Mouse (Mus musculus): Measurements from ENCODE around the gene Git2. TPM values are rescaled to one million over a fixed set of nuclear protein-coding genes. Genes with fewer than 3 reads are reported as not detected.

Git2 gene
- polyA plus RNA-seq, 1 experiment from 2014 or later = 35.2 TPM

DNA sequence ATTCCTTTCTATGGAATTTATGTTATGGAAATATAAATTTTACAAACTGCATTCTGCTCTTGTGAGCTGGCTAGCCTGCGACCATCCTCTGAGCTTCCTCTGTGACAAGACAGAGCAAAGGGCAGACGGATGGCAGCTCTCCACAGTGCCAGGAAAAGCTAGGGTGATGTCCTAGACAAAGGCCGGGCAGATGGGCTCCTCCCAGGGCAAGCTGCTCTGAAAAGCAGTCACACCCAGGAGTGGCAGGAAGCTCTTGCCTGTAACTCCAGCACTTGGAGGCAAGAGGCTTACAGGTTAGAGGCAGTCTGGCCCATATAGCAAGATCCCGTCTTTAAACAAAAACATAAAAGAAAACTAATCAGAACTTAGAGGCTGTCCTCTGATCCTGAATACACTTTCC is 19.3 kb upstream of the Git2 start:
- no peak for ATAC-seq (ENCODE audit: insufficient number of reproducible peaks, low FRiP score, low TSS enrichment, low read depth)
- no peaks in the 10 kb centered on the region for H3K4me1 ChIP-seq (ENCODE audit: control insufficient read depth, insufficient read depth, low read length)
- no peak for DNase-seq (ENCODE audit: low spot score)
- H3K27ac ChIP-seq (replicated peaks; ENCODE audit: low read depth, low read length) = no peak overlapping the region
- H3K4me2 ChIP-seq (ENCODE audit: low read depth, severe bottlenecking) = no peak overlapping the region
- no peaks in the 10 kb centered on the region for H3K9me3 ChIP-seq (ENCODE audit: control insufficient read depth, low read length)
- 75% methylated on average over 4 of the region's 4 CpGs for whole genome bisulfite sequencing
- no peaks in the 10 kb centered on the region for H3K27me3 ChIP-seq (ENCODE audit: control insufficient read depth, insufficient read depth, low read length)
- no peak overlapping the region for H3K4me3 ChIP-seq (ENCODE audit: low read depth, low read length)
- H3K9ac ChIP-seq (ENCODE audit: low read length) = no peak overlapping the region
- H3K36me3 ChIP-seq (ENCODE audit: control insufficient read depth, insufficient read depth, low read length) = peaks cover 13% of the 10 kb centered on the region

DNA sequence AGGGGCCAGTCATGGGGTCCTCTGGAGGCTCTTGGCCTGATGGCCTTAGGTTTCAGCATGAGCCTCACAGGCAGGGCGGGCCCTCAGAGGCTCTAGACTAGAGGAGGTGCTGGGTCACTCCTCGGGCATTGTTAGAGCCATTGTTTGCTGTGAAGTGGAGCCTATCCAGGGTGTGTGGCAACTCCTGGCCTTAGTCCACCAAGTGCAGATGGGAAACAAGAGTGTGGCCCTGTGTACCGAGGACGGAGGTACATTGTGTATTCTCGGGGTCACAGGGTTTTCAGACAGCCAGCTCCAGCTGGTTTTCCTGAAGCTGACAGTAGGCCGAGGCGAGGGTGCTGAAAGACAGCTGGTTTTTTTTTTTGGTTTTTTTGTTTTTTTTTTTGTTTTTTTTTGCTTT is 18.0 kb upstream of the Git2 start:
- 92% methylated on average over 7 of the region's 7 CpGs for WGBS
- no peak for ATAC-seq (ENCODE audit: insufficient number of reproducible peaks, low FRiP score, low TSS enrichment, low read depth)
- H3K27me3 ChIP-seq (ENCODE audit: control insufficient read depth, insufficient read depth, low read length) = no peaks in the 10 kb centered on the region
- no peak overlapping the region for H3K4me2 ChIP-seq (ENCODE audit: low read depth, severe bottlenecking)
- no peak overlapping the region for H3K9ac ChIP-seq (ENCODE audit: low read length)
- no peak for DNase-seq (ENCODE audit: low spot score)
- no peak overlapping the region for H3K27ac ChIP-seq (replicated peaks; ENCODE audit: low read depth, low read length)
- H3K9me3 ChIP-seq (ENCODE audit: control insufficient read depth, low read length) = no peaks in the 10 kb centered on the region
- no peak overlapping the region for H3K4me3 ChIP-seq (ENCODE audit: low read depth, low read length)
- H3K4me1 ChIP-seq (ENCODE audit: control insufficient read depth, insufficient read depth, low read length) = no peaks in the 10 kb centered on the region
- H3K36me3 ChIP-seq (ENCODE audit: control insufficient read depth, insufficient read depth, low read length) = peaks cover 11% of the 10 kb centered on the region

DNA sequence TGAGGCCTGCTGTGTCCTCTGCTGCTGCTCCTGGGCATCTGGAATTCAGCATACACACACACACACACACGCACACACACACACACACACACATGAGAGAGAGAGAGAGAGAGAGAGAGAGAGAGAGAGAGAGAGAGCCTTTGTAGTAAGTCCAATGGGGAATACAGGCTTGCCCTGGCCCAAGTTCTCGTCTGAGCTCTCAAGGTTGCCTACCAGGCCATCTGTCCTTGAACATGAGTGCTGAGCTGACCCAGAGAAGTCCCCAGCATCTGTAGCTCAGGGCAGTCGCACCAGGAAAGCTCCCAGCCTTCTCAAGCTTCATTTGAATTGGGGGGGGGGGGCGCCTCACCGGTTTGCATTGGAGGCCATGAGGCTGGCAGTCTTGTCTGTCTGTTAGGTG is 9.9 kb upstream of the Git2 start:
- H3K9me3 ChIP-seq (ENCODE audit: control insufficient read depth, low read length) = no peaks in the 10 kb centered on the region
- DNase-seq (ENCODE audit: low spot score) (no peak), ATAC-seq (ENCODE audit: insufficient number of reproducible peaks, low FRiP score, low TSS enrichment, low read depth) (no peak)
- H3K4me1 ChIP-seq (ENCODE audit: control insufficient read depth, insufficient read depth, low read length) = 0 out of 2 replicates have a peak, but pooled peaks cover 2% of the 10 kb centered on the region
- H3K27me3 ChIP-seq (ENCODE audit: control insufficient read depth, insufficient read depth, low read length) = no peaks in the 10 kb centered on the region
- 88% methylated on average over 5 of the region's 5 CpGs for WGBS
- no peak overlapping the region for H3K4me2 ChIP-seq (ENCODE audit: low read depth, severe bottlenecking)
- peaks cover 4% of the 10 kb centered on the region; the same call in 1 of the 2 replicates for H3K36me3 ChIP-seq (ENCODE audit: control insufficient read depth, insufficient read depth, low read length)
- no peak overlapping the region for H3K9ac ChIP-seq (ENCODE audit: low read length)
- no peak overlapping the region for H3K4me3 ChIP-seq (ENCODE audit: low read depth, low read length)
- H3K27ac ChIP-seq (replicated peaks; ENCODE audit: low read depth, low read length) = no peak overlapping the region

DNA sequence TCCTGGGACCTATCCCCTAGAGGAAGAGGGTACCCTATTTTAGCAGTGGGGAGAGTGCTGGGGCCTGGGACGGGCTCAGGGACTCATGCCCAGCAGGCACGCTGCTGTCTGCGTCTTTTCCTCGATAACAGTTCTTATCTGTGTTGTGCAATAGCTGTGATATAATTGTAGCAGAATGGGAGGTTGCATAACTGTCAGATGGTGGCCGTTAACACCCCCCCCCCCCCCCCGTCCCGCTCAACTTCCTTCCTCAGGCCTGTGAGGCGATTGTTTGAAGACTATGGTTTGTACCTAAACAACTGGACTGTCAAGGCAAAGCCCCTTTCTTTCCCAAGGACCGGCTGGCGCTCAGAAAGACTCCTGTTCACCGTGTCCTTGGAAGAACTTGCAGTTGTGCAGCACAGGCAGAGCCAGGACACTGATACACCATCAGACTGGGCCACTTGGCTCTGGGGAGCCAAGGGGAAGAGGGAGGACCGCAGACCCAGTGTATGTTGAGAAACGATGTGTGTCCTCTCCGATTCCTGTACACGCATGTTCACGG is 9.4 kb upstream of the Git2 start:
- Histone ChIP-seq H3K9ac (ENCODE audit: low read length) (no peak overlapping the region), H3K27me3 (ENCODE audit: control insufficient read depth, insufficient read depth, low read length) (no peaks in the 10 kb centered on the region), H3K9me3 (ENCODE audit: control insufficient read depth, low read length) (no peaks in the 10 kb centered on the region), H3K4me2 (ENCODE audit: low read depth, severe bottlenecking) (no peak overlapping the region), H3K4me3 (ENCODE audit: low read depth, low read length) (no peak overlapping the region), H3K27ac (replicated peaks; ENCODE audit: low read depth, low read length) (no peak overlapping the region), H3K36me3 (ENCODE audit: control insufficient read depth, insufficient read depth, low read length) (peaks cover 4% of the 10 kb centered on the region; the same call in 1 of the 2 replicates), H3K4me1 (ENCODE audit: control insufficient read depth, insufficient read depth, low read length) (0 out of 2 replicates have a peak, but pooled peaks cover 2% of the 10 kb centered on the region)
- 90% methylated on average over 14 of the region's 16 CpGs for WGBS
- ATAC-seq (ENCODE audit: insufficient number of reproducible peaks, low FRiP score, low TSS enrichment, low read depth) (no peak), DNase-seq (ENCODE audit: low spot score) (no peak)

DNA sequence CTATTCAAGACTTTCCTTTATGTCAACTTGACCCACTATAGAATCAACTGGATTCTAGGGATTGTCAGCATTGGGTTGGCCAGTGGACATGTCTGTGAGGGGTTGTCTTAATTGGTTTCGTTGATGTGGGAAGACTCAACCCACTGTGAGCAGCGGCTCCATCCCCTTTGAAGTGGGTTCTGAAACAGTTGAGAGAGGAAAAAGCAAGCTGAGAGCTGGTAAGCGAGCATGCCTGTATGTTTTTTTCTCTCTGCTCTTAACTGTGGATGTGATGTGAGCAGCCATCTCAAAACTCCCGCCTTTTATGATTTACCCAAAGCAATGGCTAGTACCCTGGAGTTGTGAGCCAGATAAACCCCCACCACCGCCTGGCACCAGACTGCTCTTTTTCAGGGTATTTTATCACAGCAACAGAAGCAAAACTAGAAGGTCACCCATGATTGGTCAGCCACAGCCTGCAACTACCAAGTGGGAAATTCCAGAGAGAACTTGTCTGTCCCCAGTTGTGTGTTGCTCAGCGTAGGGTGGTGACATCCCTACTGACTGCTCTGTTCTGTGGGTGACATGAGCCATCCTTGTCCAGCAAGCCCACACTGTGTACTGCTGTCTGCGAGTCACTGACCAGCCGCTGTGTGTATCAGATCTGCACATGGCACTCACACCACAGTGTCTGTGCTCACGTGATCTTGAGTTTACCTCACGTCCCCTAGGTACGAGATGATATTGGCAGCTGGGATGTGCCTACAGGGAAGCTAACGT is 8.3 kb upstream of the Git2 start:
- 87% methylated on average over 12 of the region's 12 CpGs for WGBS
- H3K4me3 ChIP-seq (ENCODE audit: low read depth, low read length) = no peak overlapping the region
- 0 out of 2 replicates have a peak, but pooled peaks cover 2% of the 10 kb centered on the region for H3K4me1 ChIP-seq (ENCODE audit: control insufficient read depth, insufficient read depth, low read length)
- no peaks in the 10 kb centered on the region for H3K9me3 ChIP-seq (ENCODE audit: control insufficient read depth, low read length)
- no peaks in the 10 kb centered on the region for H3K27me3 ChIP-seq (ENCODE audit: control insufficient read depth, insufficient read depth, low read length)
- DNase-seq (ENCODE audit: low spot score) (no peak), ATAC-seq (ENCODE audit: insufficient number of reproducible peaks, low FRiP score, low TSS enrichment, low read depth) (no peak)
- H3K4me2 ChIP-seq (ENCODE audit: low read depth, severe bottlenecking) = no peak overlapping the region
- no peak overlapping the region for H3K27ac ChIP-seq (replicated peaks; ENCODE audit: low read depth, low read length)
- peaks cover 4% of the 10 kb centered on the region; the same call in 1 of the 2 replicates for H3K36me3 ChIP-seq (ENCODE audit: control insufficient read depth, insufficient read depth, low read length)
- no peak overlapping the region for H3K9ac ChIP-seq (ENCODE audit: low read length)

DNA sequence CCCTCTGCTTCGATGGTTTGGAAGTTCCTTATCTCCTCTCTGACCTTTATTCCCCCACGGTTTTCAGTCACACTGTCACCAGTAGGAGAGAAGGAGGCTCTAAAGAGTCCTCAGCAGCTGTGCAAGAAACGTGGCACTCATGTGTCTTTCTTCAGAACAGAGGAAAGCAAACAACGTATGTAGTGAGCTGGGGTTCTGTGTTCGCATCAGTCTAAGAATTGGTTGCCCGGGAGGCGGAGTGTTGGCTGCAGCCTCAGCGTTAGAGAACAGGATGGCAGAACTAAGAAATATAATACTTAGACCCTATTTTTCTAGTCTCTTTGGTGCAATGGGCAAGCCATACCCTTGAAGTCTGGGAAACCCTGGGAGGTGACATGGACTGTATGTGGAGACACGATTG is 7.7 kb upstream of the Git2 start:
- Histone ChIP-seq H3K9ac (ENCODE audit: low read length) (no peak overlapping the region; the same call in 1 of the 2 replicates), H3K27ac (replicated peaks; ENCODE audit: low read depth, low read length) (no peak overlapping the region), H3K27me3 (ENCODE audit: control insufficient read depth, insufficient read depth, low read length) (no peaks in the 10 kb centered on the region), H3K9me3 (ENCODE audit: control insufficient read depth, low read length) (no peaks in the 10 kb centered on the region), H3K36me3 (ENCODE audit: control insufficient read depth, insufficient read depth, low read length) (peaks cover 4% of the 10 kb centered on the region; the same call in 1 of the 2 replicates), H3K4me1 (ENCODE audit: control insufficient read depth, insufficient read depth, low read length) (0 out of 2 replicates have a peak, but pooled peaks cover 2% of the 10 kb centered on the region), H3K4me2 (ENCODE audit: low read depth, severe bottlenecking) (no peak overlapping the region), H3K4me3 (ENCODE audit: low read depth, low read length) (no peak overlapping the region)
- no peak for DNase-seq (ENCODE audit: low spot score)
- 90% methylated on average over 9 of the region's 9 CpGs for WGBS
- ATAC-seq (ENCODE audit: insufficient number of reproducible peaks, low FRiP score, low TSS enrichment, low read depth) = no peak

DNA sequence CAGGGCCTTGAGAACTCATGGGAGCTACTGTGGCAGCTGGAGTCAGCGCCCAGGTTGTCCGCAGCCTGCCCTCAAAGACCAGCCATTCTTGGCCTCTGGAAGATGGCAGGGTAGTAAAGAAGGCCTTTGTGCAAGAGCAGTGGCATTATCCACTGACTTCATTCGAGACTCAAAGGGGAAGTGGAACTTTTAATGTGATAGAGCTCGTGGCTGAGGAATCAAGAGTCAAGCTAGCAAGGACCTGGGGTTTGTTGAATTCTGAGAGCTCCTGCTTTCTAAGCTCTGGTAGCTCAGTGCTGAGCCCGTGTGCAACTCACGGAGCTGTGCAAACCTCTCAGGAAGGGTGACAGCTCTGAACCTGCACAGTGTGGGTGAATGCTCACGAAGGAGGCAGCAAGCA is 5.6 kb upstream of the Git2 start:
- DNase-seq (ENCODE audit: low spot score) (no peak), ATAC-seq (ENCODE audit: insufficient number of reproducible peaks, low FRiP score, low TSS enrichment, low read depth) (no peak)
- H3K27me3 ChIP-seq (ENCODE audit: control insufficient read depth, insufficient read depth, low read length) = no peaks in the 10 kb centered on the region
- H3K27ac ChIP-seq (replicated peaks; ENCODE audit: low read depth, low read length) = no peak overlapping the region
- H3K4me2 ChIP-seq (ENCODE audit: low read depth, severe bottlenecking) = no peak overlapping the region
- no peaks in the 10 kb centered on the region for H3K9me3 ChIP-seq (ENCODE audit: control insufficient read depth, low read length)
- H3K4me1 ChIP-seq (ENCODE audit: control insufficient read depth, insufficient read depth, low read length) = 0 out of 2 replicates have a peak, but pooled peaks cover 2% of the 10 kb centered on the region
- no peaks in the 10 kb centered on the region for H3K36me3 ChIP-seq (ENCODE audit: control insufficient read depth, insufficient read depth, low read length)
- no peak overlapping the region for H3K4me3 ChIP-seq (ENCODE audit: low read depth, low read length)
- 88% methylated on average over 7 of the region's 7 CpGs for WGBS
- H3K9ac ChIP-seq (ENCODE audit: low read length) = no peak overlapping the region

DNA sequence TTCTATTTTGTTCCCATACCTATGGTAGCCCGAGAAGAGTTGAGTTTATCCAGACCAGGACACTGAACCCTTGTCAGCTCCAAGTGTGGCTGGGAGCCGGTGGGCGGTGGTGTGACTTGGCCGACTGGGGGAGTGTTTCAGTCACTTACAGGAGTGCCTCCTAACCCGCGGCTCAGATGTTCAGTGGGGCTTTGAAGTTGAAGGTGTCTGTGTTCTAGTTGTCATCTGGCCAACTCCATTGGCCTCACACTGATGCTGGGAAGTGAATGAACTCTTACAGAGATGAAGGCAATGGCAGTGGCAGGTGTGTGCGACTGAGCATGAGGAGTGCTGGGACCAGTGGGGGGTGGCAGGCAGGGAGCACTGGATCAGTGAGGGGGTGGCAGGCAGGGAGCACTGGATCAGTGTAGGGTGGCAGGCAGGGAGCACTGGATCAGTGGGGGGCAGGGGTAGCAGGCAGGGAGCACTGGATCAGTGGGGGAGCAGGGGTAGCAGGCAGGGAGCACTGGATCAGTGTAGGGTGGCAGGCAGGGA is 4.7 kb upstream of the Git2 start:
- Histone ChIP-seq H3K4me3 (ENCODE audit: low read depth, low read length) (no peak overlapping the region), H3K9ac (ENCODE audit: low read length) (no peak overlapping the region), H3K9me3 (ENCODE audit: control insufficient read depth, low read length) (no peaks in the 10 kb centered on the region), H3K36me3 (ENCODE audit: control insufficient read depth, insufficient read depth, low read length) (no peaks in the 10 kb centered on the region), H3K27me3 (ENCODE audit: control insufficient read depth, insufficient read depth, low read length) (no peaks in the 10 kb centered on the region), H3K4me2 (ENCODE audit: low read depth, severe bottlenecking) (no peak overlapping the region), H3K4me1 (ENCODE audit: control insufficient read depth, insufficient read depth, low read length) (0 out of 2 replicates have a peak, but pooled peaks cover 2% of the 10 kb centered on the region), H3K27ac (replicated peaks; ENCODE audit: low read depth, low read length) (no peak overlapping the region)
- 64% methylated on average over 7 of the region's 7 CpGs for WGBS
- no peak for ATAC-seq (ENCODE audit: insufficient number of reproducible peaks, low FRiP score, low TSS enrichment, low read depth)
- DNase-seq (ENCODE audit: low spot score) = no peak

All from limb, embryonic 11.5 days (tissue).